Mouse (Mus musculus) NIH3T3 (cell line): ENCODE measurements at regions not wholly inside any gene's neighbourhood (a gene's known extent, or its start where the extent isn't known, plus 50 kb on each side); places are given as distances from the start of the nearest gene placed in this dataset.

Experiments used
- DNase-seq: peaks from one replicate; pipeline ENCODE4 v3.0.0-alpha.2; 2012; ENCODE audit warnings: low read depth

- DNase-seq = no peak
These were observed 154.2 kb upstream of the Eomes start for GRCm38 (mm10) chr9:118323796-118324195.

- DNase-seq = no peak
These were observed 151.4 kb upstream of the Eomes start for GRCm38 (mm10) chr9:118326656-118327055.

- DNase-seq = no peak
These were observed 150.1 kb upstream of the Eomes start for GRCm38 (mm10) chr9:118327904-118328303.

- DNase-seq = no peak
These were observed 136.6 kb upstream of the Eomes start for GRCm38 (mm10) chr9:118341401-118341800.

GRCm38 (mm10) chr9:118354911-118355310, 123.1 kb upstream of the Eomes start:
- DNase-seq = no peak

GRCm38 (mm10) chr9:118357406-118357805, 120.6 kb upstream of the Eomes start:
- DNase-seq = no peak

GRCm38 (mm10) chr9:118363929-118364328, 114.1 kb upstream of the Eomes start:
- no peak for DNase-seq

GRCm38 (mm10) chr9:118365431-118365830, 112.6 kb upstream of the Eomes start:
- no peak for DNase-seq

GRCm38 (mm10) chr9:118367314-118367713, 110.7 kb upstream of the Eomes start:
- DNase-seq = no peak

- DNase-seq = peak; percentile 11
These were observed 107.4 kb upstream of the Eomes start for GRCm38 (mm10) chr9:118370581-118370980.

GRCm38 (mm10) chr9:118374680-118375079, 103.3 kb upstream of the Eomes start:
- no peak for DNase-seq

- peak; percentile 14 for DNase-seq
These were observed 99.0 kb upstream of the Eomes start for GRCm38 (mm10) chr9:118379055-118379454.

GRCm38 (mm10) chr9:118382532-118382931, 95.5 kb upstream of the Eomes start:
- no peak for DNase-seq

GRCm38 (mm10) chr9:118384610-118385009, 93.4 kb upstream of the Eomes start:
- peak; percentile 40 for DNase-seq

GRCm38 (mm10) chr9:118387631-118388030, 90.4 kb upstream of the Eomes start:
- DNase-seq = no peak

GRCm38 (mm10) chr9:118389481-118390334, 88.3 kb upstream of the Eomes start:
- peak; percentile 65 for DNase-seq

- no peak for DNase-seq
These were observed 87.3 kb upstream of the Eomes start for GRCm38 (mm10) chr9:118390679-118391078.

- no peak for DNase-seq
These were observed 86.3 kb upstream of the Eomes start for GRCm38 (mm10) chr9:118391715-118392114.

GRCm38 (mm10) chr9:118392796-118393195, 85.2 kb upstream of the Eomes start:
- DNase-seq = no peak

GRCm38 (mm10) chr9:118393567-118393966, 84.4 kb upstream of the Eomes start:
- DNase-seq = no peak

- peak; percentile 24 for DNase-seq
These were observed 81.5 kb upstream of the Eomes start for GRCm38 (mm10) chr9:118396425-118397053.

- DNase-seq = no peak
These were observed 77.5 kb upstream of the Eomes start for GRCm38 (mm10) chr9:118400520-118400919.

- DNase-seq = no peak
These were observed 76.8 kb upstream of the Eomes start for GRCm38 (mm10) chr9:118401170-118401569.
